Mouse (Mus musculus) myocyte (in vitro differentiated cells): Measurements from ENCODE around the gene 4930578G10Rik.

ENCODE experiments used
- POLR2A ChIP-seq: IDR thresholded peaks from one replicate; pipeline ENCODE4 v1.6.1; 2011; ENCODE audit warnings: low read depth, mild to moderate bottlenecking, control low read depth, moderate library complexity; ENCODE audit not compliant: insufficient read length
- POLR2AphosphoS2 ChIP-seq: IDR thresholded peaks from one replicate; pipeline ENCODE4 v1.6.1; 2011; ENCODE audit warnings: low read depth, control low read depth; ENCODE audit not compliant: insufficient read length

GRCm38 (mm10) chr4:42868193-42868592 is 132.8 kb downstream of the 4930578G10Rik start:
- TF ChIP-seq POLR2A (no peak), POLR2AphosphoS2 (no peak)
